Mouse (Mus musculus) olfactory bulb, adult 2 months (tissue): ENCODE results near the gene Frmd4b.

Experiments
- CTCF ChIP-seq: fragments of 200-500 bp; IDR thresholded peaks from 2 replicates; pipeline ENCODE4 v1.5.1; 2012; ENCODE audit warnings: low read depth, mild to moderate bottlenecking, low read length, moderate library complexity; ENCODE audit not compliant: insufficient read depth
- POLR2A ChIP-seq: fragments of 200-500 bp; IDR thresholded peaks from 2 replicates; pipeline ENCODE4 v1.6.1; 2012; ENCODE audit warnings: mild to moderate bottlenecking, low read depth, low read length, moderate library complexity; ENCODE audit not compliant: insufficient read depth

- TF ChIP-seq CTCF = no peak
- no peak for TF ChIP-seq POLR2A
Measured at GRCm38 (mm10) chr6:97578210-97578609, 39.1 kb downstream of the Frmd4b start.
